Mouse (Mus musculus) naive thymus-derived CD4-positive, alpha-beta T cell, adult 2 months (primary cell): ENCODE results near the gene Tnfaip8l1.
A peak's percentile ranks its signal among the peaks of the same experiment; 100 is the strongest.

Experiments used
- DNase-seq: peaks from one replicate; pipeline ENCODE4 v3.0.0-alpha.2; 2011; ENCODE audit warnings: low read depth

The Tnfaip8l1 gene

GRCm38 (mm10) chr17:56137839-56138613, 24.3 kb upstream of the Tnfaip8l1 start:
- DNase-seq = no peak

- no peak for DNase-seq
Observed at GRCm38 (mm10) chr17:56139355-56139754, 22.9 kb upstream of the Tnfaip8l1 start.

- DNase-seq = peak; percentile 32
Observed at GRCm38 (mm10) chr17:56139858-56140595, 22.2 kb upstream of the Tnfaip8l1 start, which contains the start of gene Sema6b. TSS of gene Sema6b (minus strand) at chr17:56140343.

- DNase-seq = no peak
Observed at GRCm38 (mm10) chr17:56141702-56142605, 20.3 kb upstream of the Tnfaip8l1 start.

- DNase-seq = no peak
Observed at GRCm38 (mm10) chr17:56144546-56144945, 17.7 kb upstream of the Tnfaip8l1 start.

- DNase-seq = no peak
Observed at GRCm38 (mm10) chr17:56146131-56146530, 16.1 kb upstream of the Tnfaip8l1 start.

GRCm38 (mm10) chr17:56147420-56147819, 14.9 kb upstream of the Tnfaip8l1 start:
- no peak for DNase-seq

GRCm38 (mm10) chr17:56148280-56148679, 14.0 kb upstream of the Tnfaip8l1 start:
- DNase-seq = no peak

GRCm38 (mm10) chr17:56148790-56149618, 13.3 kb upstream of the Tnfaip8l1 start:
- DNase-seq = no peak

GRCm38 (mm10) chr17:56149897-56150296, 12.4 kb upstream of the Tnfaip8l1 start:
- no peak for DNase-seq

- no peak for DNase-seq
Observed at GRCm38 (mm10) chr17:56153643-56154042, 8.6 kb upstream of the Tnfaip8l1 start.

- DNase-seq = peak; percentile 69
Observed at GRCm38 (mm10) chr17:56159729-56160128, 2.5 kb upstream of the Tnfaip8l1 start.

- DNase-seq = peak; percentile 89
Observed at GRCm38 (mm10) chr17:56163523-56164102, 1.3 kb downstream of the Tnfaip8l1 start.

GRCm38 (mm10) chr17:56164510-56164909, 2.2 kb downstream of the Tnfaip8l1 start:
- no peak for DNase-seq

GRCm38 (mm10) chr17:56165671-56166070, 3.4 kb downstream of the Tnfaip8l1 start:
- DNase-seq = no peak

- DNase-seq = no peak
Observed at GRCm38 (mm10) chr17:56169830-56170229, 7.6 kb downstream of the Tnfaip8l1 start.

- no peak for DNase-seq
Observed at GRCm38 (mm10) chr17:56170636-56171035, 8.4 kb downstream of the Tnfaip8l1 start.

GRCm38 (mm10) chr17:56171456-56171855, 9.2 kb downstream of the Tnfaip8l1 start:
- DNase-seq = no peak

GRCm38 (mm10) chr17:56171881-56172280, 9.6 kb downstream of the Tnfaip8l1 start:
- DNase-seq = no peak

- no peak for DNase-seq
Observed at GRCm38 (mm10) chr17:56173401-56174046, 11.2 kb downstream of the Tnfaip8l1 start.
